Mouse (Mus musculus) liver, postnatal 0 days (tissue): ENCODE data around the gene Mms19.

Source experiments
- CTCF ChIP-seq: sonication (generic); IDR thresholded peaks from 2 replicates; pipeline ENCODE4 v1.5.1; 2016; ENCODE audit warnings: antibody characterized with exemption, low read depth
- EP300 ChIP-seq: IDR thresholded peaks from 2 replicates; pipeline ENCODE4 v1.6.1; 2016; ENCODE audit warnings: antibody characterized with exemption, low read depth, mild to moderate bottlenecking

GRCm38 (mm10) chr19:42016840-42017239, 35.9 kb upstream of the Mms19 start:
- TF ChIP-seq CTCF = no peak
- TF ChIP-seq EP300 = no peak
